Mouse (Mus musculus): ENCODE data around the gene Sfmbt1.
A peak's percentile ranks its signal among the peaks of the same experiment; 100 is the strongest.

The Sfmbt1 gene

DNA sequence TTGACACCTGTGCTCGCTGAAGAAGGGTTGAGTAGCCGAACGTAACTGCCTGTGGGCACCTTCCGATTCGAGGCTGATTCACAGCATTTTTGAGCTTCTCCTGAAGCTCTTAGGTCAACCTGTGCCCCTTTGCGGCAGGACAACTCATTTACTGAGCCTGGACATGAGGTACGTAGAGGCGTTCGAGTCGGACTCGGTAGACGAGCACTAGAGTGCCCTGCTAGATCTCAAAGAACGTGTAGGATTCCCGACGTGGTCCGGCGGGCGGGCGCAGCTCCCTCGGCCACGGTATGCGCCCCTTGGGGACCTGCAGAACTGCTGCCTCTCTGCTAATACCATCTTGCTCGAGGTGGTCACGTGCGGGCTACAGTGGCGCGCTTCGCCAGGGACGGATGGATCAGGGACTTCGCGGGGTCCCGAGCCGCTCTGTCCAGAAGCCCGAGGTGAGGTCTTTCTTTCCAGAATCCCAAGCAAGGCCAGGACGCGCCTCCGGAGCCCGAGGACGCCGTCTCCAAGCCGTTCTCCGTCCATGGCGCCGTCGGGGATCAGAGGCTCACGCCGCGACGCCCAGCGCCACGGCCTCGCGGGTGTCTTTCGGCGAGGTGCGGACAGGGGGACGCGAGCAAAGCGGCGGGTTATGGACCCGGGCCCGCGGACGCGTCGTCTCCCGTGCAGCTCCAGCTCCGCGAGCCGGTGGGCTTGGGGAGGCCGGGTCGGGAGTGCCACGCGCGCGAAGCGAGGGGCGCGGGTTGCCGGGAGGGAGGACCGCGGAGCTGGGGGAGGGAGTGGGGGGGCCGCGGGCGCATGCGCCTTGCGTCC is at the start of gene Sfmbt1:
Sfmbt1 (plus strand) TSS at position 51 of the 819 bp plus-strand sequence.
- no peak for DNase-seq (ENCODE audit: low spot score in 2 of 2)

DNA sequence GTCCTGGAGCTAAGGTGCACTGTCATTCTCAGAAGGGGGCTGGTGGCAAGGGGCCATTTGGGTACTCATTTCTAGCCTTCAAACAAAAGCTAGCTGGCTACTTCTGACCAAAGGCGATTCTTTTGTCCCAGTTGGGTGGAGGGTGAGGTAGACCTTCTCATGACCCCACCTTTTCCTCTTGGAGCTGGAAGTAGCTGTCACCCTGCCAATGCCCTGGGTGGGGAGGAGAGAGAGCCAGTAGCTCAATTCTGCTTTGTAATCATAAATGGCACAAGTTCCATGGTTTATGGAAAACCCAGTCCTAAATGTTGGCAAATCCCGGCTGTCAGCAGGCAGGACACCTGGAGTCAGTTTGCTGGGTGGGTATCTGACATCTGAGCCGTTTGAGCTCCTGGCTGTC is 48.6 kb upstream of the Sfmbt1 start:
- DNase-seq (ENCODE audit: low spot score in 2 of 2), result no peak

DNA sequence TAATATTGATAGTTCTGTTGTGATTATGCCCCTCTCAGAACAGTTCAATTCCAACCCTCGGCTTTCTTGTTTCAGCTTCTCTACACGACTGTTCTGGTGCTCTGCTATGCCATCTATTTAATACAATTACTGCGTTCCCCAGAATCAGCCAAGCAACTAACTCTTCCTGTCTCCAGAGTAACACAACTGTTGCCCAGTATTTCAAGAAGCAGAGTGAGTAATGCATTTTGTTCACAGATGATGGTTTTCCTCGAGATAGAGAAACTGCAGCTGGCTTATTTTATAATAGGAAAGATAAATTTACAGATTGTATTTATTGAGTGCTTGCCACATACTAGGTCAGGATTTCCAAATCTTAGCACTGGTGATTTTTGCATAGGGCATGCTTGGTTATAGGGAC is 48.0 kb upstream of the Sfmbt1 start:
- no peak for DNase-seq (ENCODE audit: low spot score in 2 of 2)

DNA sequence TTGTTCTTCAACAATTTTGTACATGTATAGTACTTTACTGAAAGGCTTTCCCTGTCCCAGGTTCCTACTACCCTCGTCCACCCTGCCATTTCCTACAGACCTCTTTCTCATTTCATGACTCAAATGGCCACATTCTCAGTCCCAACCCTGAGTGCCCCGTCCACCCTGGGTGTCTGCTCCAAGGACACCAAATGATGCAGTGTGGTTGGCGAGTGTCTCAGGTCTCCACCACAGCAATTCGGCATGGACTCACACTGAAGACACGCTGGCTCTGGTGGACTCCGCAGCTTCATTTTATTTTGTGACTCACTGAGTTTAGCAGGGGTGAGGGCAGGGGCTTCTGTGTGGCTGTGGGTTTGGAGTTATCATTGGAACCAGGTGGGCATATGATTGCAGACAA is 44.5 kb upstream of the Sfmbt1 start:
- DNase-seq (ENCODE audit: low spot score in 2 of 2), result no peak

DNA sequence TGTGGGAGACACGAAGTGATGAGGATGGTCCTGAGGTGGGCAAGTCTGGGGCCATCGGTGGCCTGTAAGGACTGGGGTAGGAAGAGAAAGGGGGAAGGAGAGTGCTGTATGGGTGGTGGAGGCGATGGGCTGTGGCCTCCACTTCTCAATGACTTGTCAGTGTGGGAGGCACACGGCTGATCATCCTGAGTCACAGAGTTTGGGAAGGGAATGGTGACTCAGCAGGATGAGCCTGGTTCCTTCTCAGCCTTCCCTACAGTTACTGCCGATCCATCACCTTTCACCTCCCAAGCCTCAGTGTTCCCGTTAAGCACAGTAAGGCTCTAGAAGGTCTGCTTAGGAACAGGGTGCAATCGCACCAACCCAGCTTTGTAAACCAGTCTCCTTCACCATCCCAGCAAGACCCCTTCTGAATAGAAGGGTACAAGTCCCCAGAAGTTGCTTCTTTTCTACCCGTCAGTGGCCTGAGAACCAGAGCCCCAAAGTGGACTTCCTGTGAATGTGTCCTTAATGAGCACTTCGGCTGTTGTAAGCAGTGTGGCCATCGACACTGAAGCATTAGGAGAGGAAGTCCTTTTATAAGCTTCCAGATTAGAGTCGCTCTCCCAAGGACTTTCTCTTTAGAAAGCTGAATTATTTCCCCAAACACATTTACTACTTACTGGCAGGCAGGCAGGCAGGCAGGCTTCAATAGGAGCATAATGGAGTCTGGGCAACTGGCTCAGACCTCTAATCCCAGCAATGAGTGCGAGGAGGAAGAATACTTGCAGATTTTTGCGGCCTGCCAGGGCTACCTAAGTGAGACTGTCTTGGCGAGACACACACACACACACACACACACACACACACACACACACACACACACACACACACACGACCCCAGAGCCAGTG is 43.3 kb upstream of the Sfmbt1 start:
- no peak for DNase-seq (ENCODE audit: low spot score in 2 of 2)

DNA sequence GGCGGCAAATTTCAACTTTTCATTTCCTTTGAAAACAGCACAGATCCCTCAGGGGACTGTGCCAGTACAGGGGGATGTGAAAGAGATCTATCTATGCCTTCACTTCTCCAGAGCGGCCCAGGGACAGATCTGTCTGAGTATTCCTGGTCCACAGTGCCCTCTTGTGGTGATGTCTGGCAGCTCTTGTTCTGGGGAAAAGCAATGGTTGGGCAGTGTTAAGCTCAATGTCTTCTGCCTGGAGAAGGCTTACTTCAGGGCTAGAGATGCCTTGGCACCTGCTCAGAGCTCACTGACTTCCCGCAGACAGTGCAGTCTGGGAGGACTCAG is 42.7 kb upstream of the Sfmbt1 start:
- peak; percentile 81 to 94 for DNase-seq (ENCODE audit: low spot score in 2 of 2)

DNA sequence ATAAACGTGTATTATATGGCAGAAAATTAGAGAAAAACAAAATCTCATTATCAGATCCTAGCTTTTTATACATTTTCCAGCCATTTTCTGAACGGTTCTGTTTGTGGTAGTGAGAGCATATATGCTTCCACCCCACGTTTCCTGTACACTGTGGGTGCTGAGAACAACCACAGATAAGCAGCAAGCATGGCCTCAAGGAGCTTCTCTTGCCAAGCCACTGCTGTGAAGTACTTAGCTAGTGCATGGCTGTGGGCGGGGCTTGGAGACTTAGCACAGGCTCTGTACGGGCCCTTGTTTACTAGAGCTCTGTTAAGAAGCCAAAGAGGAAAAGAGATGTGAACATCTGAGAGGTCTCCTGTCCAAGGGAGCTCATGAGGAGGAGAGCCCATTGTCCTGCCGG is 39.7 kb upstream of the Sfmbt1 start:
- no peak for DNase-seq (ENCODE audit: low spot score in 2 of 2)

DNA sequence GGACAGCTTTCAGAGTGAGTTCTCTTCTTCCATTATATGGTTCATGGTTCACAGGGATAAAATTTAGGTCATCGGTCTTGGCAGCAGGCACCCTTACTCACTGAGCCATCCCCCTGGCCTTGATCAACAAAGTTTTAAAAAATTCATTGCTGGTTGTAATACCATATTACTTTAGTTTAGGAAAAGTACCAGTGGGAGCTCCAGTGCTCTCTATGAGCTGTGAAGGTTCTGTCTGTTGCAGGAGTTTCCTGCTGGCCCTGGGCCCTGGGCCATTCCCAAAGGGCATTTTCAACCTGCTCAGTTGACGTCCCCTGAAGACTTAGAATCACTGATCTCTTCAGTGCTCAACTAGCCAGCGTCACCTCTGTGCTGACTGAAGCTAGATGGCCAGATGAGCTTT is 32.5 kb upstream of the Sfmbt1 start:
- DNase-seq (ENCODE audit: low spot score in 2 of 2), result no peak

DNA sequence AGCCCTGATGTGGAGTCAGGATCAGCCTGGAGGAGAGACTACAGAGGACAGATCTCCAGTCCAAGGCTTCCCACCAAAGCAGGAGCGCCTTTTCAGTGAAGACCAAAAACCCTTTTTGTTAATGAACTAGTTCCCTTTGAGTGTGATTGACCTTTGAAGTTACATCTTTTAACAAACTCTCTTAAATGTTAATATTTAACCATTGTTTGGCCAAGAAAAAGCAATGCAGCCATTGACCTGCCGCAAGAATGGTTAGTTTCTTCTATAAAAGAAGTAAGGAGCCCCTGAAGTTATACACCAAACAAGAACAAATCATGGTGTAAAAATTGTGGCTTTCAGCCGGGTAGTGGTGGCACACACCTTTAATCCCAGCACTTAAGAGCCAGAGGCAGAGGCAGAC is 24.0 kb upstream of the Sfmbt1 start:
- no peak for DNase-seq (ENCODE audit: low spot score in 2 of 2)

DNA sequence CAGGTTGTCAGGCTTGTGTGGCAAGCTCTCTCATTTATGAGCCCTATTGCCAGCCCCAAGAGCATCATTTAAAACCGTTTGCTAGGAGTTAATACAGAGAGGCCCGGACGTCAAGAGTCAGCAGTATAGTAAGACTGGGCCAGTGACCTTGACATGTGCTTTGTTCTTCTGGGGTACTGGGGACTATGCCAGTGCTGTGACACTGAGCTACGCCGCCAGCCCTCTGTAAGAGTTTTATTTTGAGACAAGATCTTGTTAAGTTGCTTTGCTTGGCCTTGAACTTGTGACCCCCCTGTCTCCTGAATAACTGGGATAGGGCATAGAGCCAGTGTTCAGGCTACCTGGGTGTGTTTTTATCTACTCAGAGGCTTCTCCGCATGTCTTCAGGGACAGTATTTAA is 22.2 kb upstream of the Sfmbt1 start:
- no peak for DNase-seq (ENCODE audit: low spot score in 2 of 2)

DNA sequence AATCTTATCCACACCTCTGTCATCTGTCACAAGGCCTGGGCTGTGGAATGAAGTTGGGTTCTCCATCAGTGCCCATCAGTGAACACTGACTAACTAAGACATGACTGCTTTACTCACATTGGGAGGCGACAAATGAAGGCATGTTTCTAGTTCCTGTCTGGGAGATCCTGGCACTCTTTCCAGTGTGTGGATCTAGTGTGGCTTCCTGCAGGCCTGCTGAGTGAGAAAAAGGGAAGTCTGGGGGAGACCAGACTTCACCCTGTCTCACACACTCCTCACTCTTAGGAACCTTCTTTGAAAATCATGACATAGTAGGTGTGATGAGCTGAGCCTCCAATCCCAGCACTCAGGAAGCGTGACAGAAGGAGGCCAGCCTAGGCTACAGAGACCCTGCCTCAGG is 19.9 kb upstream of the Sfmbt1 start:
- no peak for DNase-seq (ENCODE audit: low spot score in 2 of 2)

DNA sequence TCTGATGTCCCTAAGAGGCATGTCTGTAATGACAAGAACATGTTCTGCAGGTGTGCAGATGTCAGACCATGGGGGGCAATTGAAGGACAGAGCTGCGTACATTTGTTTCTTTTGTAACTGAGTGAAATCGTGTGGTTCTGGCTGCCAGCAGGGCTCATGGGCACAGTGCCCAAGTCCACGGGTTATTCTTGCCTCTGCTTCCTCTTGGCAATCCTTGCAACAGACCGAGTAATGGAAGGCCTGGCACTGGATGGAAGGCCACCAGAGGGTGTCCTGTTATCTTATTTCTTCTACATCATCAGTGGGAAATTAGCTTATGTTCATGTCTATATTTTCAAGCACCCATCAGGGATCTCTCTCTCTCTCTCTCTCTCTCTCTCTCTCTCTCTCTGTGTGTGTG is 19.0 kb upstream of the Sfmbt1 start:
- peak; percentile 65 to 68 for DNase-seq (ENCODE audit: low spot score in 2 of 2)

DNA sequence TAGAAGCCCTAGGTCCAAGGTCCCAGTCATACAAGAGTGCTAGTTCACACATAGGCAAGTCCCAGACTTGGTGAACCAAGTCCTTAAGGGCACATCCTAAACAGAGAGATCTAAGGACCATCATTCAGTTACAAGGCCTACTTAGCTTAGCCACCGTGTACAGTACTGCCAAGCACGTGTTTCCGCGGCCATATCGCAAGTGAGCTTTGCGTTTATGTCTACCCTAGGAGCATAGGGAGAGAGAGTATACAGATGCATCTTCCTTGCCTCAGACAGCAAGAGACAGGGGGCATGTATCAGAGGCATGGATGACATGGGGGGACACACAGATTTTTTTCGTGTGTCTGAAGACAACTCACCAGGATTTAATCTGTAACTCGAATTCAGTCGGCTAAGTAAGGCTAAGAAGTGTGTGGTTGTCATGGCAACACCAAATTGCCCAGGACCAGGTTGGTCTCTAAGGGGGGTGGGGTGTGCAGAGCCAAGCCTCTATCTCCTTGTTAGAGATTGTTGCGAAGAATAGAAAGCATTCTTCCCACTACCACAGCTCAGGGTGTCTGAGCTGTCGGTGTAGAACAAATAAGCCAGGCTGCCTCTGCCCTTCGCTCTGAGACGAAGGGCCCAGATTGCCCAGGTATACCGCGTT is 17.1 kb upstream of the Sfmbt1 start:
- DNase-seq (ENCODE audit: low spot score in 2 of 2), result no peak

DNA sequence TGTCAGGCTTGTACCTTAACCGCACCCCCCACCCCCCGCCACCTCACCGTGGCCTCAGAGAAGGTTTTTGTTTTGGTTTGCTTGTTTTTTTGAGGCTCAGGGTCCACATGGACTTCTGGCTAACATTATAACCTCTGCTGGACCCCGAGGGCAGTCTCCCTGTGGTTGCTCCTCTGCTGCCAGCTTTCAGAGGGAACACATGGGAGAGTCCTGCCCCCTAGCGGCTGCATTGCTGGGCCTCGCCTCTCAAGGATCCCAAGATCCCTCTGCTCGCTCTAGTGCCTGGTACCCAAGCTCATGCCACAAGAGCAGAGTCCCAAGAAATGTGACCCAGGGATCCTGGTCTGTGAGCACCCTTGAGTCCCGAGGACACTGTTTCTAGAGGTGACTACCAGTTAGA is 15.0 kb upstream of the Sfmbt1 start:
- peak in 1 of 2 experiments; percentile 34 for DNase-seq (ENCODE audit: low spot score in 2 of 2)

DNA sequence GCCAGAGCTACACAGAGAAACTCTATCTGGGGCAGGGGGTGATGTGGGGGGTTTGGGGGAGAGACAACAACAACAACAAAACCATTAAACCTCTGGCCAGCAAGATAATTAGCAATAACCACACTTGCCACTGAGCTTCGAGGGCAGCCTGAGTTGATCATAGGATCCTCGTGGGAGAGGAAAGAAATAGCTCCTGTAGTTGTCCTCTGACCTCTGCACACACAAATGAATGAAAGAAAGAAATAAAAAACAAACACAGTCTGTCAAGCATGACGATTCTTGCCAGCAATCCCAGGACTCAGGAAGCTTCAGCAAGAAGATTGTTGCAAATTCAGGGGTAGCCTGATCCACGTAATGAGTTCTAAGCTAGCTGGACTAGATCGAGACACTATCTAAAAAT is 12.1 kb upstream of the Sfmbt1 start:
- DNase-seq (ENCODE audit: low spot score in 2 of 2), result no peak

DNA sequence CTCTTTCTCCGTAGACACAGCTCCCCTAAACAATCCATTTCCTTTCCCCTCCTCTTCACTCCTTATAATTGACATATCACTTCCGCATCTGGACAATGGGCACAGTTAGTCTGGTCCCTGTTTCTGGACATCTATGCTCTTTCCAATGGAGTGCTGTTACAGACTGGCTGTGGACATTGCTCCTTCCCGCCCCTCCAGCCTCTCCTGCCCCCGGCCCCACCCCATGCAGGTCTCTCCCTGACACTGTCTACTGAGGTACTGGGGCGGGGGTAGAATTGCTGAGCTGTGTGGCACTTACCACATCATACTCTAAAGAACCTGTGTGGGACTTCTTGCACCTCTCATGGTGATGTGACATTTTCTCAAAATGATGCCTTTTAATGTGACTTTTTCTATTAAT is 11.6 kb upstream of the Sfmbt1 start:
- no peak for DNase-seq (ENCODE audit: low spot score in 2 of 2)

DNA sequence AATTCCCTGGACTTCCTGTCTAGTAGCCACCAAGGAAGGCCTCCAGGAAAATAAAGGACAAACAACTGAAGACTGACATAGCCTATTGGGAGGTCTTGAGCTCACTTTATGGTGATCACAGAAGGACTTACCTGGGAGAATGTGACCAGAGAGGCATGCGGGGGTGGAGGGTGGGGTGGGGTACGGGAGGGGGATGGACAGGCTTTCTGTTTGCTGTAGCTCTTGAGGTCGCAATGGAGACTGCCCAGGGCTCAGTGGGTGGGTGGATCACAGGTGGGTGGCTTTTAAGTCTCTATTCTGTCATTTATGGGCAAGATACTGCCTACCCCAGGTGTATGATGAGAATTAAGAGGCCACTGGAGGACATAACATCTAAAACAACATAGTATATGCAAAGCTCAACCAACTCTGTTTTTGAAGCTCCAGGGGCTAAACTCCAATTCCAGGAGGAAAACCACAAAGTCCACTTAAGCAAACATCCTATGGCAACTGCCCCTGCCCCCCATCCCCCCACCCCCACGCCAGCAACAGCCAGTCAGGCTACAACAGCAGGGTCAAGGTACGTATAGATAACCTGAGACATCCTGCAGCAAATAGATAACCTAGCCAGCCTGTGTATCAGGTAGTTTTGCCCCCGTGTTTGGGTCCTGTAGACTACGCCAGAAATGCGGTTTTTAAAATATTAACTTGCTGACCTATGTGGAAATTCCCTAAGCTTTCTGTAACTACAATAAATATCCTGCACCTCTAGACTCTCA is 10.4 kb upstream of the Sfmbt1 start:
- no peak for DNase-seq (ENCODE audit: low spot score in 2 of 2)

DNA sequence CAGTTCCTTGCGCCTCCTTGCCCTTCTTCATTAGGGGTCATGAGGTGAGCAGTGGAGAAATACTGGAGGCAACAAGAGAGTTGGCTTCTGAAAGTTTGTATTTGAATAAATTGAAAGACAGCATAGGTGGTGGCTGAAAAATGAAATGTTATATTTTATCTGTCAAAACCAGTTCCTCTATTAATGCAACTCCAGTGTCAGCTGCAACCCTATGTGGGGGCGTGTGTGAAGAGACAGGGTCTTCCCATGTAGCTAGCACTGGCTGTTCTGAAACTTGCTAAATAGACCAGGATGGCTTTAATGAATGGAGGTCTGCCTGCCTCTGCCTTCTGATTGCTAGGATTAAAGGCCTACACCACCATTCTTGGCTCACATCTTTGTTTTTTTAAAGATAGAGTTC is 2.8 kb upstream of the Sfmbt1 start:
- DNase-seq (ENCODE audit: low spot score in 2 of 2), result no peak

DNA sequence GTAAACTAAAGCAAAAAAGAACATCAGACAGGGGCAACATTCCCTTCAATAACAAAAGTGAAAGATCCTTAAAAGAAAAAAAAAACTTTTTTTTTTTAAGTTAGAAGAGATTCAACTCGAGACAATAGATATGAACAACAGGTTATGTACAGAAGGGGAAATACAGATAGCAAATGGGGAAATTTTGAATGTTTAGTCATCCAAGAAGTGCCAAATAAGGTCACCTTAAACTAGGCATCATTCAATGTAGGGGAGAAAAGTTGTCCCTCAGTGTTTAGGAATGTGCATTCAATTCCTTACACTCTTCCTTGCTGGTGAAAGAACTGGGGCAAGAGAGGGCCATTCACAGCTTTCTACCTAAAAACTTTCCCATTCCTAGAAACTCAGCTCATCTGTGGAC is 880 bp upstream of the Sfmbt1 start:
- no peak for DNase-seq (ENCODE audit: low spot score in 2 of 2)

DNA sequence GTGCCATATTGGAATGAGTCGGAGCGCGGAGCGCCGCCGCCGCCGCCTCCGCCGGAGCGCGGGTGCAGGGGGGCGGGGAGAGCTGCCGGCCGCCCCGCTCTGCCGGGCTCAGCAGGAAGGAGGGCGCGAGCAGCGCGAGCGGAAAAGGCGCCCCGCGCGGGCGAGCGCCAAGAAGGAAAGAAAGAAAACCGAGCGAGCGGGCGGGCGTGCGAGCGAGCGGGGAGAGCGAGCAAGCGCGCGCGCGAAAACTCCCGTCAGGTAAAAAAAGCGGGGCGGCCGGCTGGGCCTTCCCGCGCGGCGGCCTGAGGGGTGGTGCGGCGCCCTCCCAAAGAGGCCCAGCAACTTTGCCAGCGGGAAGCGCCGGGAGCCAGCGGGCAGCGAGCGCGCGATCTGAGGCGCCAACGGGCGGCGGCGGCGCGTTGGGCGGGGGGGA is 985 bp downstream of the Sfmbt1 start:
- DNase-seq (ENCODE audit: low spot score in 2 of 2), result peak; percentile 55 to 66

DNA sequence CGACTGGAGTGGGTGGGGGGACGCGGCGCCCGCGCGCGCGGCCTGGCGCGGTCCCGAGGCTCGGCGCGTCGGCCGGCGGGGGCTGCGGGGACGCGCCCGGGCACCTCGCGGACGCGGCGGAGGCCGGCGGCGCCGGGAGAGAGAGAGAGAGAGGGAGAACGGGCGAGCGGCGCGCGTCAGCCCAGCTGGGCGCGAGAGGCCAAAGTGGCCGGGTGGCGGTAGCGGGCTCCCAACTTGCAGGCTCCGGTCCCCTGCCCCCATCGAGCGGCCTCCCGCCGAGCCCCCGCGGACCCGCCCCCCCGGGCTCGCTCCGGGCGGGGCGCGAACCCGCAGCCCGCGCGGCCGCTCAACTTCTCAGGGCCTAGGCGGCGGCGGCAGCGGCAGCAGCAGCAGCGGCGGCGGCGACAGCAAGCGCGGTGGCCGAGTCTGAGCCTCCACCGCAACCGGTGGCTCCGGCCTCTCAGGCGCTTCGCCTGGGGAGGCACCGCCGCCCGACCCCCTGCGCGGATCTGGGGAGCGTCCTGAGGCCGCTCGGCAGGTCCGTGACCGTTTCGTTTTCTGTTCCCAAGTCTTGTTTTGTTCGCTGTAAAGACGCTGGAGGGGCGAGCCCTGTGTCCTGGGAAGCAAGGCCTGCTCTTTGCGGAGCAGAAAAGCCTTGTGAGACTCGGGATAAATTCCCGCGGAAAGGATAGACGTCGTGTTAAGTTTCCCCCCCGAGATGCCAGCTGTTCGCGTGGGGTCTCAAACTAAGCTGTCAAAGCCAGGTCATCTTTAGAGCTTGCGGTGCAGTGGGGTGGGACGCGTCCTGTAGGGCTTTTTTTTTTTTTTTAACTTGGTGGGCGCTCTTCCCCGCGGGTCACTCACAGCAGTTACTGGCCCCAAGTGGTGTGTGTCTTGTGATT is 1.7 kb downstream of the Sfmbt1 start:
- peak in 1 of 2 experiments; percentile 23 for DNase-seq (ENCODE audit: low spot score in 2 of 2)

All from frontal cortex, postnatal 14 days (tissue).